Mouse (Mus musculus): ENCODE measurements around the gene Alg9. TPM values are rescaled to one million over a fixed set of nuclear protein-coding genes. Genes with fewer than 3 reads are reported as not detected.
A peak's percentile ranks its signal among the peaks of the same experiment; 100 is the strongest.
"Not testable (repeated sequence)": the region's sequence is repeated elsewhere in the genome, so short reads cannot be mapped to it uniquely, and the experiment has no call there.

Gene Alg9
- polyA plus RNA-seq, 1 experiment = 22.0 TPM

GRCm38 (mm10) chr9:50816512-50816911, 41.7 kb downstream of the Alg9 start:
- no peak for DNase-seq (ENCODE audit: low spot score)

GRCm38 (mm10) chr9:50818050-50818449, 43.2 kb downstream of the Alg9 start:
- no peak for DNase-seq (ENCODE audit: low spot score)

GRCm38 (mm10) chr9:50819716-50820115, 44.9 kb downstream of the Alg9 start:
- no peak for DNase-seq (ENCODE audit: low spot score)

- no peak for DNase-seq (ENCODE audit: low spot score)
Observed at GRCm38 (mm10) chr9:50821651-50822050, 46.8 kb downstream of the Alg9 start.

- DNase-seq (ENCODE audit: low spot score) = no peak
Observed at GRCm38 (mm10) chr9:50822216-50822615, 47.4 kb downstream of the Alg9 start.

GRCm38 (mm10) chr9:50823779-50824453, 49.1 kb downstream of the Alg9 start:
- DNase-seq (ENCODE audit: low spot score) = no peak

GRCm38 (mm10) chr9:50831514-50831913, 56.7 kb downstream of the Alg9 start:
- DNase-seq (ENCODE audit: low spot score) = no peak

- no peak for DNase-seq (ENCODE audit: low spot score)
Observed at GRCm38 (mm10) chr9:50832162-50832561, 57.3 kb downstream of the Alg9 start.

- not testable (repeated sequence) for DNase-seq (ENCODE audit: low spot score)
Observed at GRCm38 (mm10) chr9:50832582-50832981, 57.8 kb downstream of the Alg9 start.

GRCm38 (mm10) chr9:50833786-50834185, 59.0 kb downstream of the Alg9 start:
- DNase-seq (ENCODE audit: low spot score) = no peak

GRCm38 (mm10) chr9:50835068-50835705, 60.4 kb downstream of the Alg9 start:
- DNase-seq (ENCODE audit: low spot score) = no peak

GRCm38 (mm10) chr9:50836097-50836496, 61.3 kb downstream of the Alg9 start:
- no peak for DNase-seq (ENCODE audit: low spot score)

GRCm38 (mm10) chr9:50841079-50841789, 66.4 kb downstream of the Alg9 start:
- DNase-seq (ENCODE audit: low spot score) = no peak

GRCm38 (mm10) chr9:50845081-50845480, 70.3 kb downstream of the Alg9 start, which contains the start of gene Ppp2r1b:
TSS of gene Ppp2r1b (plus strand) at chr9:50845301.
- no peak for DNase-seq (ENCODE audit: low spot score)

GRCm38 (mm10) chr9:50845547-50845946, 70.7 kb downstream of the Alg9 start:
- DNase-seq (ENCODE audit: low spot score) = no peak

- no peak for DNase-seq (ENCODE audit: low spot score)
Observed at GRCm38 (mm10) chr9:50847133-50847532, 72.3 kb downstream of the Alg9 start.

GRCm38 (mm10) chr9:50847606-50848368, 73.0 kb downstream of the Alg9 start:
- DNase-seq (ENCODE audit: low spot score) = no peak

- DNase-seq (ENCODE audit: low spot score) = no peak
Observed at GRCm38 (mm10) chr9:50848821-50849220, 74.0 kb downstream of the Alg9 start.

- peak; percentile 79 for DNase-seq (ENCODE audit: low spot score)
Observed at GRCm38 (mm10) chr9:50849249-50849648, 74.4 kb downstream of the Alg9 start.

- DNase-seq (ENCODE audit: low spot score) = no peak
Observed at GRCm38 (mm10) chr9:50849755-50850154, 74.9 kb downstream of the Alg9 start.

GRCm38 (mm10) chr9:50850271-50850670, 75.5 kb downstream of the Alg9 start:
- DNase-seq (ENCODE audit: low spot score) = no peak

- no peak for DNase-seq (ENCODE audit: low spot score)
Observed at GRCm38 (mm10) chr9:50850713-50851112, 75.9 kb downstream of the Alg9 start.

Measured in urinary bladder, adult 2 months (tissue).